Mouse (Mus musculus): ENCODE results near the gene Epn1.

GRCm38 (mm10) chr7:5057381-5057780 is 22.7 kb upstream of the Epn1 start:
- TF ChIP-seq HCFC1 (IDR thresholded peaks at IDR 0.05; ENCODE audit: low read depth, low read length) (no peak), POLR2A (IDR thresholded peaks at IDR 0.05; ENCODE audit: low read depth, low read length) (no peak), USF1 (IDR thresholded peaks at IDR 0.05; ENCODE audit: low read depth, low read length) (no peak), CTCF (conservative IDR thresholded peaks at IDR 0.05 in 1 of 2, IDR thresholded peaks at IDR 0.05 in 1 of 2; ENCODE audit: low read depth in 2 of 2, low read length in 2 of 2) (no peak), ZNF384 (IDR thresholded peaks at IDR 0.05; ENCODE audit: low read depth, low read length) (no peak), TCF12 (IDR thresholded peaks at IDR 0.05; ENCODE audit: low read depth, low read length) (no peak), CHD2 (IDR thresholded peaks at IDR 0.05; ENCODE audit: low read length) (no peak), USF2 (conservative IDR thresholded peaks at IDR 0.05; ENCODE audit: low read depth, low read length) (no peak), NELFE (IDR thresholded peaks at IDR 0.05; ENCODE audit: low read depth, low read length) (no peak), JUND (conservative IDR thresholded peaks at IDR 0.05; ENCODE audit: low read depth, low read length) (no peak)
